Mouse (Mus musculus): Measurements from ENCODE around the gene Zc3hc1. TPM values are rescaled to one million over a fixed set of nuclear protein-coding genes. Genes with fewer than 3 reads are reported as not detected.

Gene Zc3hc1
- polyA plus RNA-seq, 1 experiment from 2014 or later: 65.5 TPM

- Histone ChIP-seq H3K9me3 (ENCODE audit: control insufficient read depth, low read length) (no peaks in the 10 kb centered on the region), H3K27ac (ENCODE audit: low read depth, low read length) (no peak overlapping the region), H3K4me3 (ENCODE audit: low read length) (no peak overlapping the region), H3K4me2 (ENCODE audit: low read length) (no peak overlapping the region), H3K4me1 (ENCODE audit: control insufficient read depth, insufficient read depth, low read depth, low read length) (peaks cover 4% of the 10 kb centered on the region), H3K36me3 (ENCODE audit: control insufficient read depth, insufficient read depth, low read length) (no peaks in the 10 kb centered on the region), H3K9ac (ENCODE audit: low read depth, low read length) (no peak overlapping the region), H3K27me3 (replicated peaks; ENCODE audit: control insufficient read depth, insufficient read depth, low read length) (no peaks in the 10 kb centered on the region)
- ATAC-seq: no peak
- 89% methylated on average over 7 of the region's 7 CpGs for WGBS
Measured at GRCm38 (mm10) chr6:30409399-30410093, 18.7 kb upstream of the Zc3hc1 start.

GRCm38 (mm10) chr6:30408276-30408675, 17.4 kb upstream of the Zc3hc1 start:
- H3K27ac ChIP-seq (ENCODE audit: low read depth, low read length): no peak overlapping the region
- H3K9ac ChIP-seq (ENCODE audit: low read depth, low read length): no peak overlapping the region
- no peak overlapping the region for H3K4me3 ChIP-seq (ENCODE audit: low read length)
- H3K4me2 ChIP-seq (ENCODE audit: low read length): no peak overlapping the region
- no peaks in the 10 kb centered on the region for H3K27me3 ChIP-seq (replicated peaks; ENCODE audit: control insufficient read depth, insufficient read depth, low read length)
- 94% methylated on average over 4 of the region's 4 CpGs for WGBS
- no peak for ATAC-seq
- H3K36me3 ChIP-seq (ENCODE audit: control insufficient read depth, insufficient read depth, low read length): no peaks in the 10 kb centered on the region
- H3K4me1 ChIP-seq (ENCODE audit: control insufficient read depth, insufficient read depth, low read depth, low read length): peaks cover 8% of the 10 kb centered on the region
- no peaks in the 10 kb centered on the region for H3K9me3 ChIP-seq (ENCODE audit: control insufficient read depth, low read length)

- H3K27me3 ChIP-seq (replicated peaks; ENCODE audit: control insufficient read depth, insufficient read depth, low read length): no peaks in the 10 kb centered on the region
- 78% methylated on average over 5 of the region's 5 CpGs for WGBS
- no peak overlapping the region for H3K27ac ChIP-seq (ENCODE audit: low read depth, low read length)
- ATAC-seq: no peak
- H3K4me1 ChIP-seq (ENCODE audit: control insufficient read depth, insufficient read depth, low read depth, low read length): peaks cover 8% of the 10 kb centered on the region
- no peaks in the 10 kb centered on the region for H3K9me3 ChIP-seq (ENCODE audit: control insufficient read depth, low read length)
- H3K9ac ChIP-seq (ENCODE audit: low read depth, low read length): no peak overlapping the region
- no peaks in the 10 kb centered on the region for H3K36me3 ChIP-seq (ENCODE audit: control insufficient read depth, insufficient read depth, low read length)
- H3K4me2 ChIP-seq (ENCODE audit: low read length): peak overlapping the region; percentile 20
- no peak overlapping the region for H3K4me3 ChIP-seq (ENCODE audit: low read length)
Measured at GRCm38 (mm10) chr6:30404671-30405070, 13.8 kb upstream of the Zc3hc1 start.

DNA sequence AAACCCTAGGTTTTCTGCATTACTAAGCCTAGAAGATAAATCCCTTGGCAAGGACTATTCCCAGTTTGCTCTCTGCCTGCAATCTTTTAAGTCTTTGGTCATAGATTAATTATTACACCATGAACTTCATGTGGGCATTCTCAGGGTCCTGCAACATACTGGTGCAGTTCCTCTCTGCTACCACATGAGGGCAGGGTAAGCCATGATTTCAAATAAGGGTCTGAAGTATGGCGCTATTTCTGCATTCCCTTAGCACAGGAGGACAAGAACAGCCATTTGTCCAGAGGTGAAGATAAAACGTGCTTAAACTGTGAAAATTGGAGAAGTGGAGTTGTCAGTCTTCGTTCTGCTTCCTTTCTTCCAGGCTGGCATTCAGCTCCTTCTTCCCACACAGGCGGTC, 12.6 kb upstream of the Zc3hc1 start:
- peaks cover 8% of the 10 kb centered on the region for H3K4me1 ChIP-seq (ENCODE audit: control insufficient read depth, insufficient read depth, low read depth, low read length)
- no peak for ATAC-seq
- H3K9me3 ChIP-seq (ENCODE audit: control insufficient read depth, low read length): no peaks in the 10 kb centered on the region
- no peaks in the 10 kb centered on the region for H3K36me3 ChIP-seq (ENCODE audit: control insufficient read depth, insufficient read depth, low read length)
- WGBS: 15% methylated on average over 4 of the region's 4 CpGs
- H3K27ac ChIP-seq (ENCODE audit: low read depth, low read length): peak overlapping the region; percentile 64; the same call in 1 of the 2 replicates
- H3K9ac ChIP-seq (ENCODE audit: low read depth, low read length): peak overlapping the region; percentile 64
- H3K4me2 ChIP-seq (ENCODE audit: low read length): peak overlapping the region; percentile 72
- H3K4me3 ChIP-seq (ENCODE audit: low read length): peak overlapping the region; percentile 41
- no peaks in the 10 kb centered on the region for H3K27me3 ChIP-seq (replicated peaks; ENCODE audit: control insufficient read depth, insufficient read depth, low read length)

DNA sequence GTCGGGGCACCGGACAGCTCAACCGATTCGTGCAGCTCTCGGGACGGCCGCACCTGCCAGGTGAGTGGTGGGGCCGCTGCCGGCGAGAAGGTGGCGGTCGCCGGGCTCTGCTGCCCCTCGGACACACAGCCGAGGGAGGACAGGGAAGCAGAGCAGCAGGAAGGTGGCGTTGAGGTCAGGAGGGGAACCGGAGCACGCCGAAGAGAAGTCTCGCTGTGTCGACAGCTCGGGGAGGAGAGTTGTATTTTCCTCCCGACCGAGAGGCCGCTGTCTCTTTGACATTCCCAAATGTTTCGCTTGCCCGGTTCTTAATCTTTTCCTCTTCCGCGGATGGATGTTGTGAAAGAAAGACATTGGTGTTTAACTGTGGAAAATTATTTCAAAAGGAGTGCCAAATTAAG, 11.3 kb upstream of the Zc3hc1 start:
- H3K4me1 ChIP-seq (ENCODE audit: control insufficient read depth, insufficient read depth, low read depth, low read length): peaks cover 8% of the 10 kb centered on the region
- H3K4me2 ChIP-seq (ENCODE audit: low read length): peak overlapping the region; percentile 62
- no peaks in the 10 kb centered on the region for H3K9me3 ChIP-seq (ENCODE audit: control insufficient read depth, low read length)
- peak overlapping the region; percentile 93 for H3K27ac ChIP-seq (ENCODE audit: low read depth, low read length)
- H3K27me3 ChIP-seq (replicated peaks; ENCODE audit: control insufficient read depth, insufficient read depth, low read length): no peaks in the 10 kb centered on the region
- H3K9ac ChIP-seq (ENCODE audit: low read depth, low read length): peak overlapping the region; percentile 98
- WGBS: under 1% methylated on average over 29 of the region's 29 CpGs
- peak overlapping the region; percentile 88 for H3K4me3 ChIP-seq (ENCODE audit: low read length)
- no peak; the same call in 1 of the 2 replicates for ATAC-seq
- no peaks in the 10 kb centered on the region for H3K36me3 ChIP-seq (ENCODE audit: control insufficient read depth, insufficient read depth, low read length)

DNA sequence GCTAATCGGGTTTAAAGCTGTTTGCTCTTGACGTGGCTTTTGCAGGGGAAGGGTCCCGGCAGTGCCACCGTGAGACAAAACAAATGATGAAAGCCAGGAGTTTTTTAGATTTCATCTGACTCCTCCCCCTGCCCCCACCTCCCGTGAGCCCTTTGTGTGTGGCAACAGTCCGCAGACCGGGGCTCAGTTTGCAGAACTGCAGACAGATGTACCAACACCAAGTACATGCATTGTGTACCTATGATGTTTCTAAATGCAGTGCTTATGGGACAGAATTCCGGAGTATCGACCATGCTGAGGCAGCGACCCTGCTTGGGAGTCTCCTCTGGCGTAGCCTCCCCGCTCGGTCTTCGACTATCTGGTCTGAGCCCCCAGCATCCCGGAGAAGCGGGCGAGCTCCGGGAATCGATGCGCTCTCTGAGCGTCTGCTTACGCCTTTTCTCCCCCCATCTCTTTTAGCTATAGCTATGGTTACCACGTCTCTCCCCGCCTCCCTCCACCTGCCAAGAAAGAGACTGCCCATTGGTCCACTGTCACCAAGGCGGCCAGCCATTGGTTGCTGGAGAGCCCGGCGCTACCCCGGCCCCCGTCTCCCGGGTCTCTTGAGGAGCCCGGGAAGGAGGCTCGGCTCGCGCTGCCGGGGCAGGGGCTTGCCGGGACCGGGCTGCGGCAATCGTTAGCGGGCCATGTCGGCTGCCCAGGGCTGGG, 10.6 kb upstream of the Zc3hc1 start, which contains the start of gene Klhdc10:
TSS of gene Klhdc10 (plus strand) at position 561 of the 708 bp plus-strand sequence.
- H3K9me3 ChIP-seq (ENCODE audit: control insufficient read depth, low read length): no peaks in the 10 kb centered on the region
- ATAC-seq: peak; percentile 100
- no peaks in the 10 kb centered on the region for H3K27me3 ChIP-seq (replicated peaks; ENCODE audit: control insufficient read depth, insufficient read depth, low read length)
- H3K4me3 ChIP-seq (ENCODE audit: low read length): peak within 1 kb of the TSS; percentile 88
- peaks cover 8% of the 10 kb centered on the region for H3K4me1 ChIP-seq (ENCODE audit: control insufficient read depth, insufficient read depth, low read depth, low read length)
- H3K4me2 ChIP-seq (ENCODE audit: low read length): peak within 1 kb of the TSS; percentile 62
- H3K36me3 ChIP-seq (ENCODE audit: control insufficient read depth, insufficient read depth, low read length): no peaks in the 10 kb centered on the region
- peak within 1 kb of the TSS; percentile 98 for H3K27ac ChIP-seq (ENCODE audit: low read depth, low read length)
- under 1% methylated on average over 41 of the region's 41 CpGs for WGBS
- H3K9ac ChIP-seq (ENCODE audit: low read depth, low read length): peak within 1 kb of the TSS; percentile 98

DNA sequence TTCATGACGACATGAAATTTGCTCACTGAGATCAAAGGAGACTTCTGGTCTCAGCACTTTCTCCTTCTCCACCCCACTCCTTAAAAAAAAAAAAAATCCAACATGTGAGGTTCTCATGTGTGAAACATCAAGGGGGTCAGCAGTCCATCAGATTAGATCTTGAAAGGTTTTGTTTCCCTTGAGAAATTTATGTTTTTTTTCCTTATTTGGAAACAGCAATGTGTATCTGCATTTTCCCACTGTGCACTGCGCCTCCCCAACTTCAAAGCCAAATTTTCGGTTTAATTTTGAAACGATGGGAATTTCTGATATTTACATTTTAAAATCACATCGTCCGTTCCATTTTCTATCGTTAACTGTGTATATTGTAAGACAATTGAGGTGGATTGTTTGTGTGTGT, 9.9 kb upstream of the Zc3hc1 start:
- WGBS: 5% methylated on average over 7 of the region's 7 CpGs
- no peak for ATAC-seq
- peaks cover 8% of the 10 kb centered on the region for H3K4me1 ChIP-seq (ENCODE audit: control insufficient read depth, insufficient read depth, low read depth, low read length)

GRCm38 (mm10) chr6:30400146-30400545, 9.3 kb upstream of the Zc3hc1 start:
- H3K36me3 ChIP-seq (ENCODE audit: control insufficient read depth, insufficient read depth, low read length): no peaks in the 10 kb centered on the region
- peak overlapping the region; percentile 98 for H3K27ac ChIP-seq (ENCODE audit: low read depth, low read length)
- H3K4me3 ChIP-seq (ENCODE audit: low read length): no peak overlapping the region
- WGBS: 81% methylated on average over 5 of the region's 5 CpGs
- H3K4me2 ChIP-seq (ENCODE audit: low read length): peak overlapping the region; percentile 55
- no peak for ATAC-seq
- peaks cover 8% of the 10 kb centered on the region for H3K4me1 ChIP-seq (ENCODE audit: control insufficient read depth, insufficient read depth, low read depth, low read length)
- H3K9ac ChIP-seq (ENCODE audit: low read depth, low read length): no peak overlapping the region
- H3K9me3 ChIP-seq (ENCODE audit: control insufficient read depth, low read length): no peaks in the 10 kb centered on the region
- no peaks in the 10 kb centered on the region for H3K27me3 ChIP-seq (replicated peaks; ENCODE audit: control insufficient read depth, insufficient read depth, low read length)

More for the DNA sequence above, 9.9 kb upstream of the Zc3hc1 start:
- peak overlapping the region; percentile 79 for H3K9ac ChIP-seq (ENCODE audit: low read depth, low read length)
- H3K4me2 ChIP-seq (ENCODE audit: low read length): peak overlapping the region; percentile 55
- no peaks in the 10 kb centered on the region for H3K9me3 ChIP-seq (ENCODE audit: control insufficient read depth, low read length)
- H3K36me3 ChIP-seq (ENCODE audit: control insufficient read depth, insufficient read depth, low read length): no peaks in the 10 kb centered on the region
- peak overlapping the region; percentile 98 for H3K27ac ChIP-seq (ENCODE audit: low read depth, low read length)
- H3K4me3 ChIP-seq (ENCODE audit: low read length): peak overlapping the region; percentile 88
- no peaks in the 10 kb centered on the region for H3K27me3 ChIP-seq (replicated peaks; ENCODE audit: control insufficient read depth, insufficient read depth, low read length)

DNA sequence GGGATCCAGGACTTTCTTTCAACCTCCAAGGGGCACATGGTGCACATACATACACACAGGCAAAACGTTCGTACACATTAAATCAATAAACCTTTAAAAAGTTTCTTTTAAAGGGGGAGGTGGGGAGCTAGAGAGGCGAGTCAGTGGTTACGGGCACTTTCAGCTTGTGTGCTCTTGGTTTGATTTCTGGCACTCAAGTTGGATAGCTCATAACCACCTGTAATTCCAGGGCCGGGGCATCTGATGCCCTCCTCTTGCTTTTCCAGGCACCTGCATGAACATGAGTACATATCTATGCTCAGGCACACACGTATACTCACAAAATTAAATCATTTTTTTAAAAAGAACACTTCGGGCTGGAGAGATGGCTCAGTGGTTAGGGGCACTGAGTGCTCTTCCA, 1.2 kb upstream of the Zc3hc1 start:
- H3K9ac ChIP-seq (ENCODE audit: low read depth, low read length): no peak overlapping the region
- no peaks in the 10 kb centered on the region for H3K9me3 ChIP-seq (ENCODE audit: control insufficient read depth, low read length)
- ATAC-seq: no peak
- H3K27me3 ChIP-seq (replicated peaks; ENCODE audit: control insufficient read depth, insufficient read depth, low read length): no peaks in the 10 kb centered on the region
- peaks cover 2% of the 10 kb centered on the region; the same call in 1 of the 2 replicates for H3K36me3 ChIP-seq (ENCODE audit: control insufficient read depth, insufficient read depth, low read length)
- H3K4me2 ChIP-seq (ENCODE audit: low read length): no peak overlapping the region
- WGBS: 91% methylated on average over 7 of the region's 7 CpGs
- H3K4me1 ChIP-seq (ENCODE audit: control insufficient read depth, insufficient read depth, low read depth, low read length): peaks cover 3% of the 10 kb centered on the region
- no peak overlapping the region for H3K4me3 ChIP-seq (ENCODE audit: low read length)
- no peak overlapping the region for H3K27ac ChIP-seq (ENCODE audit: low read depth, low read length)
